Mouse (Mus musculus) cortical plate, adult 2 months (tissue): ENCODE data around the gene March6.

Source experiments
- CTCF ChIP-seq: fragments of 200-500 bp; IDR thresholded peaks from 2 replicates; pipeline ENCODE4 v1.5.1; 2011; ENCODE audit warnings: mild to moderate bottlenecking, control low read depth, low read length; ENCODE audit not compliant: insufficient read depth; ENCODE audit errors: extremely low read depth
- POLR2A ChIP-seq: fragments of 200-500 bp; IDR thresholded peaks from 2 replicates; pipeline ENCODE4 v1.6.1; 2011; ENCODE audit warnings: mild to moderate bottlenecking, low read length, control low read depth; ENCODE audit not compliant: insufficient read depth; ENCODE audit errors: extremely low read depth

GRCm38 (mm10) chr15:31536051-31536737, 5.3 kb upstream of the March6 start:
- TF ChIP-seq CTCF (no peak), POLR2A (no peak)
